Mouse (Mus musculus): Measurements from ENCODE around the gene Ccdc86. TPM values are rescaled to one million over a fixed set of nuclear protein-coding genes. Genes with fewer than 3 reads are reported as not detected.
A peak's percentile ranks its signal among the peaks of the same experiment; 100 is the strongest.

The Ccdc86 gene
- polyA plus RNA-seq (2012; ENCODE audit: insufficient read depth, low replicate concordance) = 25.4 and 33.6 TPM in 2 replicates

DNA sequence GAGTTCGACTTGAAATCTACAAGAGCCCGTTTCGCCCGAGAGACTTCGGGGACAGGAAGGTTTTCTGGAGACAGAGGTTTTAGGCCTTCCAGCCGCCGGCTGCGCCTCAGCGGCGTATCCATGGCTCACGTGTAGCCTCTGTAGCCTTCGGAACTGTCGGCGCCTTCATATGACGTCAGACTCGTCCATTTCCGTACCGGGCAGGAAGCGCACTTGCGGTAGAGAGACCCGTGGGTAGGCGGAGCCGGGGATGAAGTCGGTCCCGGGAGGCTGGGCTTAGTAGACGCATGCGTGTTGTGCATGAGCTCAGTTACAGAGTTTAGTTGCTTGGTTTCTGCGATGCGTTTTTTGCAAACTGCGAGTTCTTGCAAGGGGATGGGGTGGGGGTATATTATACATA lies at the start of gene Ccdc86:
Ccdc86 (minus strand) TSS at position 155 of the 400 bp plus-strand sequence.
- TF ChIP-seq FLI1 (IDR thresholded peaks at IDR 0.05; ENCODE audit: low read length) (0 out of 2 replicates have a peak, but pooled peaks have one; percentile 41), GATA1 (IDR thresholded peaks at IDR 0.05; ENCODE audit: borderline replicate concordance, low read length) (no peak)
- peaks cover 22% of the 10 kb centered on the region for H3K36me3 ChIP-seq (replicated peaks; ENCODE audit: low read length)
- no peaks in the 10 kb centered on the region for H3K9me3 ChIP-seq
- peaks cover 20% of the 10 kb centered on the region for H3K27me3 ChIP-seq (replicated peaks)
- H3K4me1 ChIP-seq = peaks cover 52% of the 10 kb centered on the region
- H3K4me3 ChIP-seq (replicated peaks) = peak within 1 kb of the TSS; percentile 95

DNA sequence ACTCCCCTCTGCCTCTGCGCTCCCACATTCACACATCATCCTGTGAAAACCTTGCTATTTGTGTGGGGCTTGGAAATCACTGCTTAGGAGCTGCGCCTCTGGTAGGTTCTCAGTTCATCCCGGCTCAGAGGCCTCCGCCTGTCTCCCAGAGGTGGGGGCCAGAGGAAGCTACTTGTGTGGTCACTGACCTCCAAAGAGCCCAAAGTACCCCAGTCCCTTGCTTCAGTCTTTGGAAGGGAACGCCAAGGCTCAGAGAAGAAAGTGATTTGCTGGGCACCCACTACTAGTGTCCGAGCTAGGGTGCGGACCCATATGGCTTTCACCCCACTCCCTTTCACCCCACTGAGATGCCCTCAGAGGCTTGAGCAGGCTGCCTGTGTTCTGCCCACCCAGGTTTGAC lies 44.1 kb upstream of the Ccdc86 start, which contains the start of gene Ms4a15:
Ms4a15 (minus strand) TSS at position 101 of the 400 bp plus-strand sequence.
- TF ChIP-seq GATA1 (IDR thresholded peaks at IDR 0.05; ENCODE audit: borderline replicate concordance, low read length) (no peak), FLI1 (IDR thresholded peaks at IDR 0.05; ENCODE audit: low read length) (no peak)
- H3K4me1 ChIP-seq = no peaks in the 10 kb centered on the region
- H3K36me3 ChIP-seq (replicated peaks; ENCODE audit: low read length) = no peaks in the 10 kb centered on the region
- no peak within 1 kb of the TSS for H3K4me3 ChIP-seq (replicated peaks)
- peaks cover 55% of the 10 kb centered on the region for H3K27me3 ChIP-seq (replicated peaks)
- no peaks in the 10 kb centered on the region for H3K9me3 ChIP-seq

DNA sequence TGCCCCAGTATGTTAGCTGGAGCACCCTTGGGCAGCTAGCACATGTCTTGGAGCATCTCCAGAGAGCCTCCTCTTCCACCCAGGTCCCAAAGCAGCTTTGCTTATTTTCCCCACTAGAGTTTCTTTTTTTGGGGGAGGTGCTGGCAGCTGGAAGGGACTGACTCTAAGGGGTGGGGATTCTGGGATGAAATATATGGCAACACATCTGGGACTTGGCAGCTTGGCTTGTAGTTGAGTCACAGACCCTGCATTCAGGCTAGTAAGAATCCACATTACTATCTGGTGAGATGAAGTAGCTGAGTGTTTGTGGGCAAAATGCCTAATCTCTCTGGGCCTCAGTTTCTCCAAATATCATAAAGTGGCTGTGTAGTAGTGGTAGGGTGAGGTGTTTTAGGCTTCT lies 42.8 kb upstream of the Ccdc86 start:
- TF ChIP-seq GATA1 (IDR thresholded peaks at IDR 0.05; ENCODE audit: borderline replicate concordance, low read length) (no peak), FLI1 (IDR thresholded peaks at IDR 0.05; ENCODE audit: low read length) (no peak)
- peaks cover 60% of the 10 kb centered on the region for H3K27me3 ChIP-seq (replicated peaks)
- H3K9me3 ChIP-seq = no peaks in the 10 kb centered on the region
- H3K4me3 ChIP-seq (replicated peaks) = no peak overlapping the region
- no peaks in the 10 kb centered on the region for H3K36me3 ChIP-seq (replicated peaks; ENCODE audit: low read length)
- no peaks in the 10 kb centered on the region for H3K4me1 ChIP-seq

DNA sequence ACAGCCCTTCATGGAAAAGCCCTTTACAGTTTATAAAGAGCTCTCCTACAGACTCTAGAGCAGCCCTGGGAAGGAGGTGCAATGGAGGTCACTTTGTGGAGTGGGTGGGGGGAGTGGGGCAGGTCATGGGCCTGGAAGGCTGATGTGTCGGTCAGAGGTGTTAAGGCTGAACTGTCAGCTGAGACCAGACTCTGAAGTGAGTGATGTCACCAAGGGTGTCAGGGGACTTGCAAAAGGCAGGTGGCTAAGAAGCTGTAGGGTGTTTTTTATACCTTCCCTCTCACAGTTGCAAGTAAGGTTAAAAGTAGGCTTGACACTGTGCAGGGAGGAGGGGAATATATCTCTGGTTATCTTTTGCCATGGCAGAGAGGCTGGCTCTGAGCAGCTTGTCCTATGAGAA lies 41.7 kb upstream of the Ccdc86 start:
- TF ChIP-seq FLI1 (IDR thresholded peaks at IDR 0.05; ENCODE audit: low read length) = no peak
- peaks cover 66% of the 10 kb centered on the region for H3K27me3 ChIP-seq (replicated peaks)
- H3K36me3 ChIP-seq (replicated peaks; ENCODE audit: low read length) = no peaks in the 10 kb centered on the region
- no peak overlapping the region for H3K4me3 ChIP-seq (replicated peaks)
- H3K9me3 ChIP-seq = no peaks in the 10 kb centered on the region
- H3K4me1 ChIP-seq = no peaks in the 10 kb centered on the region

DNA sequence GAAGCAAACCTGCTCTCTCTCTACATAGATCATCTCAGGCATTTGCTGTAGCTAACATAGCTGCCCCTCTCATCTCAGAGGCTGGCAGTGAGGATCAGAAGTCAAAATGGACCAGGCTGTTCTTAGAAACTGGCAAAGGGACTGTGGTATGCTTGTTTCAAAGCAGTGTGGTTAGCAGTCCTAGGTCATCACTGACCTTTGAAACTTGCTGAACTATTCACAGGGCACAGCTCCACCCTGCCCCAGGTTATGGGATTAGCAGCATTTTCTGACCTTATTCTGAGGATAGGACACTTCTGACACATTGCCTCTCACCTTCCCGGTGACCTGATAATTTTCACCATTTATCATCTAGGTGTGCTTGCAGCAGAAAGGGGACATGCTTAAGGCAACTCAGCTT lies 39.5 kb upstream of the Ccdc86 start:
- Histone ChIP-seq H3K4me3 (replicated peaks) (no peak overlapping the region), H3K27me3 (replicated peaks) (peaks cover 74% of the 10 kb centered on the region), H3K9me3 (0 out of 2 replicates have a peak, but pooled peaks cover 3% of the 10 kb centered on the region), H3K4me1 (no peaks in the 10 kb centered on the region), H3K36me3 (replicated peaks; ENCODE audit: low read length) (no peaks in the 10 kb centered on the region)
- no peak for TF ChIP-seq GATA1 (IDR thresholded peaks at IDR 0.05; ENCODE audit: borderline replicate concordance, low read length)

DNA sequence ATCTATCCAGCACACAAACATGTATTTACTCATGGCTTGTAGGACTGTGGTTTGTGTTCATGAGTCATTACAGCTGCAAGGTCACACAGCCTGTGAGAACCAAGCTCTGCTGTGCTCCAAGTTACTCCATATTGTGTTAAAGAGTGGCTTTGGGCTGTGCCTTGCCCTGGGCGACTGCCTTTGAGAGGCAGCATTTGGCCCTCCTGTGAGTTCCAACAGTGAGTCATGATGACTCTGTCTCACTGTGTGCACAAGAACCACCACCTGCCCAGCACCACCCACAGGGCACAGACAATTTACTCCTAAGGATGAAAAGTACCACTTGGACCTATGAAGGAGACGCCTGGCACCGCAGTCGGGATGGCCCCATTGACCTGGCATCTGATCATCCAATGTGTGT lies 36.8 kb upstream of the Ccdc86 start:
- 0 out of 2 replicates have a peak, but pooled peaks cover 3% of the 10 kb centered on the region for H3K9me3 ChIP-seq

DNA sequence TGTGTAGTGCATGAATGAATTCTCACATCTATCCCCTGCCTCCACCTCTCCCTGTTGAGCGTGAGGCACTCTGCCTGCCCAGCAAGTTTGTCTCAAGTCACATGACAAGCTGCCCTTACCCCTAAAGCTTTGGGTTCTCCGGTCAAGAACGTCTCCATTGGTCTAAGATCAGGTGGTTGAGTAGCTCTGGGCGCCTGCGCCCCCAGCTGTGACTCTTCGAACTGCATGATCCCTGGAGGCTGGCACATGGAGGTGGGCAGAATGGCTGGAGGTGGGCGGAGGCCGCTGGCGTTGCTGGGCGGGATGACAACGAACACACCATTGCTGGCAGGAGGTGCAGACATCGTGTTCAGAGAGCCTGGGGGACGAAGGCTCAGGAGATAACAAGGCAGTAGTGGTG lies 35.5 kb upstream of the Ccdc86 start:
- H3K36me3 ChIP-seq (replicated peaks; ENCODE audit: low read length) = no peaks in the 10 kb centered on the region
- H3K4me3 ChIP-seq (replicated peaks) = no peak overlapping the region
- peaks cover 18% of the 10 kb centered on the region for H3K4me1 ChIP-seq
- 0 out of 2 replicates have a peak, but pooled peaks cover 3% of the 10 kb centered on the region for H3K9me3 ChIP-seq
- H3K27me3 ChIP-seq (replicated peaks) = peaks cover 61% of the 10 kb centered on the region
- TF ChIP-seq FLI1 (IDR thresholded peaks at IDR 0.05; ENCODE audit: low read length) = no peak
- TF ChIP-seq GATA1 (IDR thresholded peaks at IDR 0.05; ENCODE audit: borderline replicate concordance, low read length) = no peak

More for the DNA sequence above, 36.8 kb upstream of the Ccdc86 start:
- TF ChIP-seq FLI1 (IDR thresholded peaks at IDR 0.05; ENCODE audit: low read length) (no peak), GATA1 (IDR thresholded peaks at IDR 0.05; ENCODE audit: borderline replicate concordance, low read length) (no peak)
- Histone ChIP-seq H3K4me1 (peaks cover 5% of the 10 kb centered on the region; the same call in 1 of the 2 replicates), H3K27me3 (replicated peaks) (peaks cover 74% of the 10 kb centered on the region), H3K36me3 (replicated peaks; ENCODE audit: low read length) (no peaks in the 10 kb centered on the region), H3K4me3 (replicated peaks) (no peak overlapping the region)

DNA sequence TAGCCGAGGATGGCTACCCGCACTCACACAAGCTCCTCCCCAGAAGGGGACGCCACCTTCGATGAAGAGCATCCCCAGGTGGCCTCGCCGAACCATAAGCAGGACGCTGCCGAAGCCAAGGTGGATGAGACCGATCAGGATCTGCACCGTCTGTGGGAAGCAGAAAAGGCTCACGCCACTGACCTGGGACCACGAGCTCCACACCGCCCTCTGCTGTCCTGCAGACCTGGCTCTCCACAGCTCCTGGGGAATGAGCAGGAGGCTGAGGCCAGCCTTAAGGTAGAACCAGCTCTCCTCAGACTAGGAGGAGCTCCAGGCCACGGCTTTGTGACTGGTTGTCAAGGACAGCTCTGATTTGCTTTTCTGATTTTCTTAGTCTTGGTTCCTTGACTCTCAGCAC lies 34.1 kb upstream of the Ccdc86 start:
- Histone ChIP-seq H3K9me3 (0 out of 2 replicates have a peak, but pooled peaks cover 3% of the 10 kb centered on the region), H3K36me3 (replicated peaks; ENCODE audit: low read length) (no peaks in the 10 kb centered on the region), H3K27me3 (replicated peaks) (peaks cover 54% of the 10 kb centered on the region), H3K4me3 (replicated peaks) (peak overlapping the region; percentile 23), H3K4me1 (peaks cover 24% of the 10 kb centered on the region)
- no peak for TF ChIP-seq GATA1 (IDR thresholded peaks at IDR 0.05; ENCODE audit: borderline replicate concordance, low read length)
- no peak for TF ChIP-seq FLI1 (IDR thresholded peaks at IDR 0.05; ENCODE audit: low read length)

DNA sequence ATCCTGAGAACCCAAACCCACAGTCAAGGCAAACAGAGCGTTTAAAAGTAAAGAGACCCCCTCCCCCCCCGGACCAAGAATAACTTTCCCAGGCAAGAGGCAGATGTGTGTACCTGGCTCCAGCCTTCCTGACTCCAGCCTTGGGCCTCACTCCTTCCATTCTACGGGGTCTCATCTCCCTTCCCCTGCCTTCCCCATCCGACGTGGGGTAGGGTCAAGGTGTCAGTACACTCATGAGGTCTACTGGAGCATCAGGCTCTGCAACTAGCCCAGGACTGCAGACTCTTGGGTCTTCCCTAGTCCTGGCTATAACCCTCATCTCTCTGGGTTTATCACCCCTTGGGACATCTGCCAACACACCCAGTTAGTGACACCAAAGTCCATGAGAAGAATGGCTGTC lies 31.1 kb upstream of the Ccdc86 start:
- Histone ChIP-seq H3K9me3 (0 out of 2 replicates have a peak, but pooled peaks cover 3% of the 10 kb centered on the region), H3K27me3 (replicated peaks) (peaks cover 39% of the 10 kb centered on the region), H3K4me3 (replicated peaks) (peak overlapping the region; percentile 87), H3K4me1 (peaks cover 26% of the 10 kb centered on the region), H3K36me3 (replicated peaks; ENCODE audit: low read length) (no peaks in the 10 kb centered on the region)
- TF ChIP-seq GATA1 (IDR thresholded peaks at IDR 0.05; ENCODE audit: borderline replicate concordance, low read length) = no peak
- no peak for TF ChIP-seq FLI1 (IDR thresholded peaks at IDR 0.05; ENCODE audit: low read length)

DNA sequence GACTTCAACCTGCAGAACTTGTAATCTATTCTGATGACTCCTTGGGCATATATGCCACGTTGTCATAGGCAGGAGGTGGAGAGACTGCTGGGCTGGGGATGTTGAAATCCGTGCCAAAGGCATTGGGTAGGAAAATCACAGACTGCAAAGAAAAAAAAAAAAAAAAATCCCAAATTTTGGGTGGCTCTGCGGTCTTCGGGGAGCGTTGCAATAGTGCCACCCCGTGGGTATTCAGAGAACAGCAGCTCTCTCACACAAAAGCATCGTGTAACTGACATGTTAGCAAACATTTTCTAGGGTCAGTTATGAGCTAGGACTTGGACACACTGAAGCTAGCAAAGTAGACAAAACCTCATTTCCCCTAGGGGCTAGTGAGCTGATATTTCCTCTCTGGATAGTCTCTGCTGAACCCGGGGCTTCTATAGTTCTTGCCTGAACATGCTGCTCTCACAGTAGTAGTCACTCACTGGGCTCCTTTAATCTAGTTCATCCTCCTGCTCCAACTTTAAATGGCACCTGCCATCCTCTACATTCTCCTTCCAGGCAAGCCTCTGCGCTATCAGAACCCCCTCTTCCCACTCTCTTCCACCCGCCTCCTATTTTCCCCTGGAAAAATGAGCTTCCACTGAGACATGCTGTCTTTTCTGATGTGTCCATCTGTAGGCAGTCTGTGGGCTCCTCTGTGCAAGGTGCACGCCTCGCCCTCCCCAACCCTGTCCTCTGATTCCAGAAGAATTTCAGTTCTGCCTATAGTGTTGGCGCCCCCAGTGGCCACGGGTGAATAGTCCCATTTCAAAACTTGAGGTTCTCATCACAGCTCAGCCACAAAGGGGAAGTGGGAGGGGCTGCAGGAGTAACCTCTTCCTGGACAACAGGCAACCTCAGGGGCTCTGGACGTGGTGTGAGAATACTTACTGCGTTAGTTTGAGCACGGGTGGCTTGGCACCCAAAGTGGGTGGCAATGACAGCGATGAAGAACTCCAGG lies 30.4 kb upstream of the Ccdc86 start:
- H3K4me1 ChIP-seq = peaks cover 30% of the 10 kb centered on the region
- H3K36me3 ChIP-seq (replicated peaks; ENCODE audit: low read length) = no peaks in the 10 kb centered on the region
- TF ChIP-seq GATA1 (IDR thresholded peaks at IDR 0.05; ENCODE audit: borderline replicate concordance, low read length) (no peak), FLI1 (IDR thresholded peaks at IDR 0.05; ENCODE audit: low read length) (no peak)
- peaks cover 33% of the 10 kb centered on the region for H3K27me3 ChIP-seq (replicated peaks)
- peak overlapping the region; percentile 87 for H3K4me3 ChIP-seq (replicated peaks)
- 0 out of 2 replicates have a peak, but pooled peaks cover under 1% of the 10 kb centered on the region for H3K9me3 ChIP-seq

Data from megakaryocyte, embryonic 14.5 days (primary cell).